Mouse (Mus musculus) right cerebral cortex, postnatal 14 days (tissue): ENCODE results near the gene Ldlrap1.
"Not testable (repeated sequence)": the region's sequence is repeated elsewhere in the genome, so short reads cannot be mapped to it uniquely, and the experiment has no call there.

ENCODE experiments used
- DNase-seq: peaks from one replicate; pipeline ENCODE4 v3.0.0; 2022

Ldlrap1 gene

GRCm38 (mm10) chr4:134767426-134768225 lies at the start of gene Ldlrap1:
Gene Ldlrap1 (minus strand): TSS chr4:134768024.
- DNase-seq, result peak; percentile 49

GRCm38 (mm10) chr4:134814229-134814571 lies 46.4 kb upstream of the Ldlrap1 start:
- DNase-seq, result no peak

GRCm38 (mm10) chr4:134813406-134814228 lies 45.8 kb upstream of the Ldlrap1 start:
- DNase-seq, result no peak

GRCm38 (mm10) chr4:134804765-134805164 lies 36.9 kb upstream of the Ldlrap1 start:
- DNase-seq, result no peak

- DNase-seq, result no peak
Measured at GRCm38 (mm10) chr4:134802765-134803164, 34.9 kb upstream of the Ldlrap1 start.

GRCm38 (mm10) chr4:134802155-134802554 lies 34.3 kb upstream of the Ldlrap1 start:
- no peak for DNase-seq

- DNase-seq, result no peak
Measured at GRCm38 (mm10) chr4:134800693-134801092, 32.9 kb upstream of the Ldlrap1 start.

GRCm38 (mm10) chr4:134800098-134800497 lies 32.3 kb upstream of the Ldlrap1 start:
- no peak for DNase-seq

GRCm38 (mm10) chr4:134799272-134799671 lies 31.4 kb upstream of the Ldlrap1 start:
- peak; percentile 69 for DNase-seq

- DNase-seq, result no peak
Measured at GRCm38 (mm10) chr4:134798861-134799260, 31.0 kb upstream of the Ldlrap1 start.

GRCm38 (mm10) chr4:134797621-134798020 lies 29.8 kb upstream of the Ldlrap1 start:
- no peak for DNase-seq

GRCm38 (mm10) chr4:134796581-134797361 lies 28.9 kb upstream of the Ldlrap1 start:
- DNase-seq, result no peak

GRCm38 (mm10) chr4:134795819-134796485 lies 28.1 kb upstream of the Ldlrap1 start:
- no peak for DNase-seq

GRCm38 (mm10) chr4:134794959-134795358 lies 27.1 kb upstream of the Ldlrap1 start:
- not testable (repeated sequence) for DNase-seq

GRCm38 (mm10) chr4:134793213-134793956 lies 25.6 kb upstream of the Ldlrap1 start:
- DNase-seq, result peak; percentile 62

GRCm38 (mm10) chr4:134791731-134792130 lies 23.9 kb upstream of the Ldlrap1 start:
- DNase-seq, result no peak

GRCm38 (mm10) chr4:134786946-134787345 lies 19.1 kb upstream of the Ldlrap1 start:
- DNase-seq, result no peak

- no peak for DNase-seq
Measured at GRCm38 (mm10) chr4:134784701-134785100, 16.9 kb upstream of the Ldlrap1 start.

GRCm38 (mm10) chr4:134779136-134779934 lies 11.5 kb upstream of the Ldlrap1 start:
- DNase-seq, result no peak

- DNase-seq, result no peak
Measured at GRCm38 (mm10) chr4:134776246-134776645, 8.4 kb upstream of the Ldlrap1 start.
